Mouse (Mus musculus): ENCODE results near the gene Pax2. TPM values are rescaled to one million over a fixed set of nuclear protein-coding genes. Genes with fewer than 3 reads are reported as not detected.

Gene Pax2
- polyA plus RNA-seq, 1 experiment from 2014 or later, result not detected

GRCm38 (mm10) chr19:44723611-44724440 lies 32.0 kb upstream of the Pax2 start:
- Histone ChIP-seq H3K9me3 (ENCODE audit: control insufficient read depth, low read length) (no peaks in the 10 kb centered on the region), H3K4me3 (ENCODE audit: low read depth, low read length) (no peak overlapping the region; the same call in 1 of the 2 replicates), H3K27ac (replicated peaks) (no peak overlapping the region), H3K4me1 (replicated peaks; ENCODE audit: control insufficient read depth, insufficient read depth) (no peaks in the 10 kb centered on the region), H3K4me2 (replicated peaks; ENCODE audit: low read depth) (no peak overlapping the region; the same call in 1 of the 2 replicates), H3K27me3 (ENCODE audit: control insufficient read depth, insufficient read depth, low read length) (peaks cover 7% of the 10 kb centered on the region), H3K36me3 (ENCODE audit: control insufficient read depth, insufficient read depth, low read length) (no peaks in the 10 kb centered on the region), H3K9ac (ENCODE audit: low read length) (no peak overlapping the region)
- ATAC-seq (ENCODE audit: low FRiP score, low TSS enrichment) (no peak), DNase-seq (ENCODE audit: low spot score) (no peak)
- WGBS, result 2% methylated on average over 34 of the region's 36 CpGs
- TF ChIP-seq EP300 (optimal IDR thresholded peaks at IDR 0.05) (no peak), CTCF (IDR thresholded peaks at IDR 0.05; ENCODE audit: low read depth) (no peak)

GRCm38 (mm10) chr19:44725951-44726791 lies 29.7 kb upstream of the Pax2 start:
- under 1% methylated on average over 37 of the region's 55 CpGs for WGBS
- ATAC-seq (ENCODE audit: low FRiP score, low TSS enrichment) (no peak), DNase-seq (ENCODE audit: low spot score) (peak; percentile 30)
- Histone ChIP-seq H3K4me1 (replicated peaks; ENCODE audit: control insufficient read depth, insufficient read depth) (no peaks in the 10 kb centered on the region), H3K4me2 (replicated peaks; ENCODE audit: low read depth) (peak overlapping the region; percentile 72), H3K9me3 (ENCODE audit: control insufficient read depth, low read length) (no peaks in the 10 kb centered on the region), H3K4me3 (ENCODE audit: low read depth, low read length) (peak overlapping the region; percentile 48), H3K9ac (ENCODE audit: low read length) (peak overlapping the region; percentile 59), H3K27me3 (ENCODE audit: control insufficient read depth, insufficient read depth, low read length) (peaks cover 3% of the 10 kb centered on the region), H3K36me3 (ENCODE audit: control insufficient read depth, insufficient read depth, low read length) (no peaks in the 10 kb centered on the region), H3K27ac (replicated peaks) (no peak overlapping the region)
- no peak for TF ChIP-seq CTCF (IDR thresholded peaks at IDR 0.05; ENCODE audit: low read depth)
- TF ChIP-seq EP300 (optimal IDR thresholded peaks at IDR 0.05), result no peak

GRCm38 (mm10) chr19:44734116-44734515 lies 21.7 kb upstream of the Pax2 start:
- Histone ChIP-seq H3K4me1 (replicated peaks; ENCODE audit: control insufficient read depth, insufficient read depth) (no peaks in the 10 kb centered on the region), H3K36me3 (ENCODE audit: control insufficient read depth, insufficient read depth, low read length) (no peaks in the 10 kb centered on the region), H3K27ac (replicated peaks) (no peak overlapping the region), H3K9me3 (ENCODE audit: control insufficient read depth, low read length) (no peaks in the 10 kb centered on the region), H3K4me3 (ENCODE audit: low read depth, low read length) (no peak overlapping the region), H3K4me2 (replicated peaks; ENCODE audit: low read depth) (no peak overlapping the region), H3K27me3 (ENCODE audit: control insufficient read depth, insufficient read depth, low read length) (peaks cover 17% of the 10 kb centered on the region; the same call in 1 of the 2 replicates), H3K9ac (ENCODE audit: low read length) (no peak overlapping the region)
- ATAC-seq (ENCODE audit: low FRiP score, low TSS enrichment) (no peak), DNase-seq (ENCODE audit: low spot score) (no peak)
- TF ChIP-seq EP300 (optimal IDR thresholded peaks at IDR 0.05), result no peak
- no peak for TF ChIP-seq CTCF (IDR thresholded peaks at IDR 0.05; ENCODE audit: low read depth)
- WGBS, result 3% methylated on average over 21 of the region's 21 CpGs

GRCm38 (mm10) chr19:44734682-44735081 lies 21.2 kb upstream of the Pax2 start:
- no peaks in the 10 kb centered on the region for H3K4me1 ChIP-seq (replicated peaks; ENCODE audit: control insufficient read depth, insufficient read depth)
- H3K4me3 ChIP-seq (ENCODE audit: low read depth, low read length), result no peak overlapping the region
- no peaks in the 10 kb centered on the region for H3K36me3 ChIP-seq (ENCODE audit: control insufficient read depth, insufficient read depth, low read length)
- H3K27ac ChIP-seq (replicated peaks), result no peak overlapping the region
- no peaks in the 10 kb centered on the region for H3K9me3 ChIP-seq (ENCODE audit: control insufficient read depth, low read length)
- under 1% methylated on average over 33 of the region's 33 CpGs for WGBS
- DNase-seq (ENCODE audit: low spot score) (no peak), ATAC-seq (ENCODE audit: low FRiP score, low TSS enrichment) (no peak)
- H3K27me3 ChIP-seq (ENCODE audit: control insufficient read depth, insufficient read depth, low read length), result peaks cover 17% of the 10 kb centered on the region; the same call in 1 of the 2 replicates
- no peak overlapping the region for H3K9ac ChIP-seq (ENCODE audit: low read length)
- no peak overlapping the region for H3K4me2 ChIP-seq (replicated peaks; ENCODE audit: low read depth)
- no peak for TF ChIP-seq CTCF (IDR thresholded peaks at IDR 0.05; ENCODE audit: low read depth)
- no peak for TF ChIP-seq EP300 (optimal IDR thresholded peaks at IDR 0.05)

GRCm38 (mm10) chr19:44740300-44740699 lies 15.5 kb upstream of the Pax2 start:
- no peak overlapping the region for H3K4me3 ChIP-seq (ENCODE audit: low read depth, low read length)
- H3K4me1 ChIP-seq (replicated peaks; ENCODE audit: control insufficient read depth, insufficient read depth), result no peaks in the 10 kb centered on the region
- H3K9me3 ChIP-seq (ENCODE audit: control insufficient read depth, low read length), result no peaks in the 10 kb centered on the region
- no peak overlapping the region for H3K4me2 ChIP-seq (replicated peaks; ENCODE audit: low read depth)
- H3K27me3 ChIP-seq (ENCODE audit: control insufficient read depth, insufficient read depth, low read length), result peaks cover 11% of the 10 kb centered on the region; the same call in 1 of the 2 replicates
- 5% methylated on average over 16 of the region's 16 CpGs for WGBS
- DNase-seq (ENCODE audit: low spot score), result peak; percentile 17
- no peaks in the 10 kb centered on the region for H3K36me3 ChIP-seq (ENCODE audit: control insufficient read depth, insufficient read depth, low read length)
- H3K9ac ChIP-seq (ENCODE audit: low read length), result no peak overlapping the region
- no peak for ATAC-seq (ENCODE audit: low FRiP score, low TSS enrichment)
- no peak for TF ChIP-seq EP300 (optimal IDR thresholded peaks at IDR 0.05)
- TF ChIP-seq CTCF (IDR thresholded peaks at IDR 0.05; ENCODE audit: low read depth), result 0 out of 2 replicates have a peak, but pooled peaks have one; percentile 19
- H3K27ac ChIP-seq (replicated peaks), result no peak overlapping the region

Data from stomach, postnatal 0 days (tissue).